Mouse (Mus musculus) lung, embryonic 15.5 days (tissue): ENCODE measurements around the gene Dtymk. TPM values are rescaled to one million over a fixed set of nuclear protein-coding genes. Genes with fewer than 3 reads are reported as not detected.
A peak's percentile ranks its signal among the peaks of the same experiment; 100 is the strongest.

Source experiments
- ATAC-seq: fragments of 200-750 bp; cut with Nextera tagmentation; 2 replicates; pipeline ENCODE4 v1.8.0; 2017; ENCODE audit warnings: moderate number of reproducible peaks, borderline replicate concordance; ENCODE audit not compliant: low FRiP score, low TSS enrichment; ENCODE audit errors: extremely low read depth
- H3K27ac ChIP-seq: fragments of 300-500 bp; sonication (generic); 2 replicates; pipeline ENCODE4 v1.5.1; 2015; ENCODE audit warnings: moderate library complexity, mild to moderate bottlenecking, inconsistent platforms
- H3K27me3 ChIP-seq: fragments of 300-500 bp; sonication (generic); 2 replicates; pipeline ENCODE4 v1.6.1; 2015; ENCODE audit warnings: inconsistent platforms
- H3K36me3 ChIP-seq: fragments of 300-500 bp; sonication (generic); 2 replicates; pipeline ENCODE4 v1.6.1; 2015; ENCODE audit warnings: inconsistent platforms
- H3K4me1 ChIP-seq: fragments of 300-500 bp; sonication (generic); 2 replicates; pipeline ENCODE4 v1.6.1; 2015; ENCODE audit warnings: inconsistent platforms
- H3K4me2 ChIP-seq: fragments of 300-500 bp; sonication (generic); 2 replicates; pipeline ENCODE4 v1.6.1; 2015; ENCODE audit warnings: inconsistent platforms, mild to moderate bottlenecking, moderate library complexity
- H3K4me3 ChIP-seq: fragments of 300-500 bp; sonication (generic); 2 replicates; pipeline ENCODE4 v1.5.1; 2015; ENCODE audit warnings: mild to moderate bottlenecking, inconsistent platforms
- H3K9ac ChIP-seq: fragments of 300-500 bp; sonication (generic); 2 replicates; pipeline ENCODE4 v1.6.1; 2015; ENCODE audit warnings: inconsistent platforms
- H3K9me3 ChIP-seq: fragments of 300-500 bp; sonication (generic); 2 replicates; pipeline ENCODE4 v1.6.1; 2016; ENCODE audit warnings: inconsistent platforms
- WGBS: fragments of 180-500 bp; shearing (Covaris S2); methylation state at CpG from one replicate; pipeline ENCODE4 v1.1.7; 2015; 5-methylcytosine and 5-hydroxymethylcytosine counted together
- polyA plus RNA-seq: library from polyadenylated mRNA; unstranded; fragments of >200 nt; fragmentation: Nextera tagmentation; extraction: Ambion mirVana; gene quantifications from 2 replicates; pipeline ENCODE4 v1.2.1, GENCODE M21; 2015

Dtymk gene
- polyA plus RNA-seq, 1 experiment from 2014 or later = 258 TPM

DNA sequence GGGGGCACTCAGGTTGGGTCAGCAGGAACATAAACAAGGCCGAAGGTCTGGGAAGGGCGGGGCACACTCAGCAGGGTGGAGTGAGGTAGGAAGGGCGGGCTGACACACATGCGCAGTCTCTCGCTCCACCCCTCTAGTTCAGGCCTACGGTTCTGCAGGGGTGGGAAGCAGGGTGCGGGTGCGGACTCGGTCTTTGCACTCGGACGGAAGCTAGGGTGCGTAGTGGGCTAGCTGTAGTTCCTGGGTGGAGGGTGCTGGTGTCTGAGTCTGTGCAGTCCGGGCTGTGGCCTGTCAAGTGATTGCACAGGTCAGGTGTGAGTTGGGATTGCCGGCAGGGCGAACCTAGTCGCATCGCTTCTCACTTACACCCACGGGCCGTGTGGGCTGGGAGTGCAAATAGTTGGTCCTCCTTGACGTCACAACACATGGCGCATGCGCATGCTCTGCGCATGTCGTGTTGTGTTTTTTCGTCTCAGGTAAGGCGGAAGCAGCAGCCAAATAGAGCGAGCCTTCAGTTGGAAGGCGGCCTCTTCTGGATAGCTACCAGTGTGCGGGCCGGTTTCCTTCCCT lies 23.5 kb upstream of the Dtymk start:
- 0% methylated on average over 30 of the region's 30 CpGs for WGBS
- no peaks in the 10 kb centered on the region for H3K27me3 ChIP-seq
- H3K36me3 ChIP-seq = peaks cover 14% of the 10 kb centered on the region; the same call in 1 of the 2 replicates
- H3K4me2 ChIP-seq = peak overlapping the region; percentile 65
- no peaks in the 10 kb centered on the region for H3K9me3 ChIP-seq
- peaks cover 5% of the 10 kb centered on the region for H3K4me1 ChIP-seq
- peak overlapping the region; percentile 70 for H3K4me3 ChIP-seq
- H3K9ac ChIP-seq = peak overlapping the region; percentile 62
- peak; percentile 99 for ATAC-seq
- H3K27ac ChIP-seq = peak overlapping the region; percentile 98

DNA sequence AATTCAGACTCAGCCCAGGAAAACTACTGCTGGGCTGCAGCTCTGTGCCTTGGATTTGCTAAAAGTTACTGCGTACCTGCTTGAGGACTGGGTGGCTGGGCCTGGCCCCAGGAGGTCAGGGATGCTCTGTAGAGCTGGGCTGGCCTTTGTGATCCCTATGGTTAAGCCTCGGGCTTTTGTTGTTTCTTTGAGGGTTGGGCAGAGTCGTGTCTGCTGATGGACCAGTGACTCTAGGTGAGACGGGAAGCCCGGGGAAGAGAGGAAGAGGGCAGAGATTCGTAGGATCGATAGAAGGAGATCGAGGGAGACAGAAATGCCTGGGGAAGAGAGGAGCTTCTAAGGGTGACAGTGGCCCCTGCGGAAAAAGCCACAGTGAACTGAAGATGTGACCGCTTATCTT lies 22.9 kb upstream of the Dtymk start, which contains the start of gene D2hgdh:
TSS of gene D2hgdh (plus strand) at position 301 of the 400 bp plus-strand sequence.
- Histone ChIP-seq H3K9me3 (no peaks in the 10 kb centered on the region), H3K4me2 (peak within 1 kb of the TSS; percentile 65), H3K36me3 (peaks cover 19% of the 10 kb centered on the region), H3K9ac (peak within 1 kb of the TSS; percentile 62), H3K4me1 (peaks cover 5% of the 10 kb centered on the region), H3K4me3 (peak within 1 kb of the TSS; percentile 70), H3K27me3 (no peaks in the 10 kb centered on the region), H3K27ac (peak within 1 kb of the TSS; percentile 98)
- WGBS = 11% methylated on average over 10 of the region's 10 CpGs
- 0 out of 2 replicates have a peak, but pooled peaks have one; percentile 11 for ATAC-seq

DNA sequence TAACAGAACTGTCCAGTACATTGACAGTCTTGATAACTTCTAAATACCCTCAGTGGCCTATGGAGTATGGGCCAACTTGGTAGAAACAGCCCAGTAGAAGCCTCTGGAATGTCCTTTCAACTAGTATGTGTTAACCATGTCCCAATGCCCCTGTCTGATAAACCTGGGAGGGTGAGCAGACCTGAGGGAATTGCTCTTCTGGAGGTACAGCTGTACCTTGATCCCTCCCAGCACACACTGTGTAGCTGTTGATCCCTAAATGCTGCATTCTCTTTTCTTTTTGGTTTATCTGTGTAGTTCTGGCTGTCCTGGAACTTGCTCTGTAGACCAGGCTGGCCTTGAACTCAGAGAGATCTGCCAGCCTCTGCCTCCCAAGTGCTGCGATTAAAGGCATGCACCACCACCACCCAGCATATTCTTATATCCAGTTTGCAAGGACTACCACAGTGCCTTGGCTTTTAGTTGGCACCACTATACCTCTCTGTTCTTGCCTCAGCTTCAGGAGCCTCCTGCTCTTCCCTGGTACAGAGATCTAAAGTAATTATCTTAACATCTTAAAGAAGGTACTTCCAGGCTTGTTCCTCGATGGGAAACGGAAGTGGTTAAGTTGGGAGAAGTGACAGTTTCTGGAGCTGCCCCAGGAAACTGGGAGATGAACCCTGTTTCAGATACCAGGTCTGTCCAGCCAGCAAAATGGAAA lies 22.2 kb upstream of the Dtymk start:
- H3K4me1 ChIP-seq = peaks cover 5% of the 10 kb centered on the region
- H3K9me3 ChIP-seq = no peaks in the 10 kb centered on the region
- H3K9ac ChIP-seq = no peak overlapping the region
- no peaks in the 10 kb centered on the region for H3K27me3 ChIP-seq
- no peak overlapping the region for H3K27ac ChIP-seq
- H3K4me3 ChIP-seq = no peak overlapping the region
- 64% methylated on average over 3 of the region's 3 CpGs for WGBS
- peaks cover 25% of the 10 kb centered on the region for H3K36me3 ChIP-seq
- ATAC-seq = no peak
- peak overlapping the region; percentile 65; the same call in 1 of the 2 replicates for H3K4me2 ChIP-seq

DNA sequence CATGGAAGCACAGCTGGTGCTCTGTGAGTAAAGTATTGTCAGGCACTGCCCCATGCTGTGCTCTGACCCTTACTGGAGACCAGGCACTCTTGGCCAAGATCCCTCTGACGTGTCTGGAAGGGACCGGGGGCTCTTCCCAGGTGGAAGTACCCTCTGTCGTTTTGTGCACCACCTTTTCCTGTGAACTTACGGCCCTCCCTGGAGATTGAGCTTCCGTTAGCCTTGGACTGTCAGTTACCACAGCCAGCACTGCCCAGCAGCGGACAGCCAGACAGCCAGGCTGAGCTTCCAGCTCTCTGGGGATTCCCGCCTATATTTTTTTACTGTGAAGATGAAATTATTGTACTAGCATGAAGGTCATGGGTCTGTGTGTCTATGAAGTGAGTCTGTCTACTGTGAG lies 17.0 kb upstream of the Dtymk start:
- Histone ChIP-seq H3K4me3 (no peak overlapping the region), H3K4me2 (no peak overlapping the region), H3K9me3 (no peaks in the 10 kb centered on the region), H3K4me1 (no peaks in the 10 kb centered on the region), H3K27me3 (no peaks in the 10 kb centered on the region), H3K36me3 (peaks cover 78% of the 10 kb centered on the region), H3K27ac (no peak overlapping the region), H3K9ac (no peak overlapping the region)
- 87% methylated on average over 7 of the region's 7 CpGs for WGBS
- ATAC-seq = no peak

DNA sequence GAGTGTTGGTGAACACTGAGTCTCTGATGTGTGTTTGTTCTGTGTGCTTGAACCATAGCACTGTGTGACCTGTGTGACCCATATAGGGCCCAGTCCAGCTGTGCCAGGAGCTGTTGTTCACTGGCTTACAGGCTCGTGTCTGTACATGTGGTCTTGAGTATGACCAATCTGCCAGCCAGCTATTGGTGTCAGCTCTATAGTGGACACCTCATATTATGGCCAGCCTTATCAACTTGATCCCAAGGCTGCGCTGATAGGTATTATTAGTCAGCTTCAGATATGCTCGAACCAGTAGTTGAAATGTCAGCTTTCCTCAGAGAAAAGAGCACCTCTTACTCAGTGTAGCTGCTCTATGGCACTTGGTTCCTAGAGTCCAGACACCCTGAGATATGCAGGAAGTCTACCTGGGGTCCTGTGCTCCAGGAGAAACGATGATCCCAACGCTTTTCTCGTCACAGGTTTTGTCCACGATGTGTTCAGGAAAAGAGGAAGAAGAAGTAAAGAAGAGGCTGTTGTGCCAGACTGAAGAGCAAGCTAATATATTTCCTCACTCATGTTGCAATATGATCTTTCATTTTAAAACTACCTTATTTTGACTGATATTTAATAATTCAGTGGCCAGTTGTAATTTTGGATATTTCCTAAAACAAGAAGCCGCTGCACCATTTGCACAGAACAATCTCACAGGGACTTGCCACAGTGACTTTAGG lies 16.2 kb upstream of the Dtymk start:
- WGBS = 92% methylated on average over 8 of the region's 8 CpGs
- H3K27ac ChIP-seq = no peak overlapping the region
- no peaks in the 10 kb centered on the region for H3K4me1 ChIP-seq
- ATAC-seq = no peak
- peaks cover 84% of the 10 kb centered on the region for H3K36me3 ChIP-seq
- no peak overlapping the region for H3K4me3 ChIP-seq
- no peak overlapping the region for H3K4me2 ChIP-seq
- H3K9me3 ChIP-seq = no peaks in the 10 kb centered on the region
- no peaks in the 10 kb centered on the region for H3K27me3 ChIP-seq
- no peak overlapping the region for H3K9ac ChIP-seq

DNA sequence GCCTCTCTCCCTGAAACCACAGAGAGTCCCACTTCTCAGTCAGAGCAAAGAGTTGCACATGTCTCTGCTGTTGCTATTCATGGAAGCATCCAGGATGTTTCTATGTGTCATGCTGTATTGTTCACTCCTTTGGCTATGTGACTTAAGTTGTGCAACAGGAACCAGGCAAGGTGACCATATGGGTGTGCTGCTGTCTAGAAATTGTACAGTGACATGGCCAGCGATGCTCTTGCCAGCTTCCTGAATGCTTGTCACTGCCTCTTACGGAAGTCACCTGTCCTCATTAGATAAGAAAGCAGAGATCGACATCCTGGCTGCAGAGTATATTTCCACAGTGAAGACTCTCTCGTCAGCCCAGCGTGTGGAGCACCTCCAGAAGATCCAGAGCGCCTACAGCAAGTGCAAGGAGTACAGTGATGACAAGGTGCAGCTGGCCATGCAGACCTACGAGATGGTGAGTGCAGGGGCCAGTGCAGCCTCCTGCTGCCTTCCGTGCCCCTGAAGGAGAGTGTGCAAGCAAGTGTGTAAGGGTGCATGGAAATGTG lies 9.8 kb upstream of the Dtymk start:
- Histone ChIP-seq H3K36me3 (peaks cover 89% of the 10 kb centered on the region), H3K4me2 (no peak overlapping the region), H3K9me3 (no peaks in the 10 kb centered on the region), H3K27me3 (no peaks in the 10 kb centered on the region), H3K27ac (no peak overlapping the region), H3K9ac (no peak overlapping the region), H3K4me1 (no peaks in the 10 kb centered on the region), H3K4me3 (no peak overlapping the region)
- WGBS = 80% methylated on average over 8 of the region's 8 CpGs
- no peak for ATAC-seq

DNA sequence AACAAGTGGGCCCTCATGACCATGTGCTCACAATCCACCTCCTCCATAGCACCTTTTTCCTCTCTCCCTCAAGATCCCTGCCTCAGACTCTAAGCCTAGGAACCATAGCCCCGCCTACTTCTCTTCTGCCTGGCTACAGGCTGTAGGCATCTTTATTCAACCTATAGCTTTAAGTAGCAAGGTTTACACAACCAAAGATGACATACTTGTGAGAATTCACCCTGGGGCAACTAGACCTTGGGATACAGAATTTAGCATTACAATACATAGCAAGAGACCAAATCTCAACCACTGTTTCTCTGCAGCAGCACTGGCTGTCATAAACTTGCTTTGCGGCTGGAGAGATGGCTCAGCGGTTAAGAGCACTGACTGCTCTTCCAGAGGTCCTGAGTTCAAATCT lies 8.3 kb upstream of the Dtymk start:
- no peak overlapping the region for H3K4me2 ChIP-seq
- WGBS = 96% methylated on average over 3 of the region's 3 CpGs
- H3K9me3 ChIP-seq = no peaks in the 10 kb centered on the region
- peaks cover 76% of the 10 kb centered on the region for H3K36me3 ChIP-seq
- ATAC-seq = no peak
- no peak overlapping the region for H3K27ac ChIP-seq
- H3K27me3 ChIP-seq = no peaks in the 10 kb centered on the region
- no peak overlapping the region for H3K9ac ChIP-seq
- peaks cover 10% of the 10 kb centered on the region for H3K4me1 ChIP-seq
- no peak overlapping the region for H3K4me3 ChIP-seq

DNA sequence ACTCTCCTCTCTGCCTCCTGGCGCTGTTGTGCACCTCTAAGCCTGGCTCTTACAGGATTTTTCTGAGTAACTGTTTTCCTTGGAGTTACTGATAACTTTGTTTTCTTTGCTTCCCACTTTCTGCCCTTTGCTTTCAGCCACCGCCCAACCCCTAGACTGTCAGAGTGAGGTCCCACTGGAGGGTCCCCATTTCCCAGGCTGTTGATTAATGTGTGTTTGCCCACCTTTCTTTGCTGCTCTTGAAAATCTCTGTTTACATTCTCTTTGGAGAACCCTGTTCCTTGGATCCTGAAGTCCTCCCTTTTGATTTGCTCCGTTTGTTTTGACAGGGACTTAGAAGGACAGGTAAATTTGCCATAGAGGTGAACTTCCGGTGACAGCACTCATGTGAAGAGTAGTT lies 7.1 kb upstream of the Dtymk start:
- Histone ChIP-seq H3K9ac (no peak overlapping the region), H3K36me3 (peaks cover 65% of the 10 kb centered on the region), H3K27ac (no peak overlapping the region), H3K4me3 (no peak overlapping the region), H3K4me2 (no peak overlapping the region), H3K27me3 (no peaks in the 10 kb centered on the region), H3K4me1 (peaks cover 17% of the 10 kb centered on the region), H3K9me3 (no peaks in the 10 kb centered on the region)
- ATAC-seq = no peak
- WGBS = 70% methylated on average over 4 of the region's 4 CpGs

DNA sequence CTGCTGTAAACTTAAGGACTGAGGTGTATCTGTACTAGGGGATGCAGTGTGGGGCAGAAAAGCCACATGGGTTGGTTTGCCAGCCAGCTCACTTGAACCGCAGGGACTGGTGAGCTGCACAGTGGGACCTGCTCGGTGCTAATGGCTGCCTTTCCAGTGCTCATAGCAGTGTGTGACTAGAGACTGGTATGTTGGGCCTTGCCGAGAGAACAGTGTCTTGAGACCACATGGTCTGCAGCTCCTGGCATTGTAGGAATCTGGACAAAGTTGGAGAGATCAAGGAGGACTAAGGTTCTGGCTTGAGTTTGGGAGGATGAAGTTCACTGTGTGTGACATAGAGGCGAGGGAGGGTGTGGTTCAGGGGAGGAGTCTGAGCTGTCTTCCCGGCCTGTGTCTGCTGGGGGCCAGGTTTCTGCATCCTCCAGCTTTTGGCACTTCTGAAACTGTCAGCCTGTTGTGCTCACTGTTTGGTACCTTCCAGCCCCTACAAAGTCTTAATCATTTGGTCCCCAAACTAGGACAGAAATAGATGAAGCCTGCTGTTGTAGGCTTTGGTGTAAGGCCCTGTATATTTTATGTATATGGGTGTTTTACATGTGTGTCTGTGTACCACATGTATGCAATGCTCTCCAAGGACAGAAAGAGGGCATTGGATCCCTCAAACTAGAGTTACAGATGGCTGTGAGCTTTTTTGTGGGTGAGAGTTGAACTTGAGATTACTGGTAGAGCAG lies 3.7 kb upstream of the Dtymk start:
- peaks cover 33% of the 10 kb centered on the region for H3K36me3 ChIP-seq
- no peak overlapping the region for H3K27ac ChIP-seq
- no peaks in the 10 kb centered on the region for H3K9me3 ChIP-seq
- no peaks in the 10 kb centered on the region for H3K27me3 ChIP-seq
- no peak overlapping the region for H3K4me3 ChIP-seq
- H3K4me2 ChIP-seq = peak overlapping the region; percentile 75; the same call in 1 of the 2 replicates
- H3K9ac ChIP-seq = no peak overlapping the region
- 60% methylated on average over 5 of the region's 5 CpGs for WGBS
- peaks cover 38% of the 10 kb centered on the region for H3K4me1 ChIP-seq
- ATAC-seq = no peak

DNA sequence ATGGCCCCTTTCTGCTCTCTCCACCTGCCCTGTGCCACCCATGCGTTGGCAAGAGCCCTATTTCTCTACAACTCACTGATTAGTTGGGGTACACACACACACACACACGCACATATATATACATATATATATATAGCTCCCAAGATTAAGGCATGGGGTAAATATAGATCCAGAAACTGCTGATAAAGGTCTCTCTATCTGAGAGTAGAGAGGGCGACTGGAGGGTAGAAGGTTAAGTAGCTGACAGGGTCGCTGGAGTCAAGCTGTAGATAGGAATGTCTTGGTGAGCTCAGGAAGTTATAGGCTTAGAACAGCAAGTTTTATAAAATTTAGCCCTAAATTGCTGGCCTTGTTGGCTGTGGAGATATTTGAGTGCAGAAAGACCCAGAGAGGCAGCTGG lies 3.1 kb upstream of the Dtymk start:
- H3K4me1 ChIP-seq = peaks cover 38% of the 10 kb centered on the region
- 55% methylated on average over 4 of the region's 4 CpGs for WGBS
- peak overlapping the region; percentile 96 for H3K4me3 ChIP-seq
- H3K27me3 ChIP-seq = no peaks in the 10 kb centered on the region
- ATAC-seq = no peak
- H3K4me2 ChIP-seq = peak overlapping the region; percentile 75
- no peaks in the 10 kb centered on the region for H3K9me3 ChIP-seq
- peak overlapping the region; percentile 28; the same call in 1 of the 2 replicates for H3K9ac ChIP-seq
- H3K27ac ChIP-seq = no peak overlapping the region; the same call in 1 of the 2 replicates
- peaks cover 32% of the 10 kb centered on the region for H3K36me3 ChIP-seq
